Mouse (Mus musculus): Measurements from ENCODE around the gene Plk1.

DNA sequence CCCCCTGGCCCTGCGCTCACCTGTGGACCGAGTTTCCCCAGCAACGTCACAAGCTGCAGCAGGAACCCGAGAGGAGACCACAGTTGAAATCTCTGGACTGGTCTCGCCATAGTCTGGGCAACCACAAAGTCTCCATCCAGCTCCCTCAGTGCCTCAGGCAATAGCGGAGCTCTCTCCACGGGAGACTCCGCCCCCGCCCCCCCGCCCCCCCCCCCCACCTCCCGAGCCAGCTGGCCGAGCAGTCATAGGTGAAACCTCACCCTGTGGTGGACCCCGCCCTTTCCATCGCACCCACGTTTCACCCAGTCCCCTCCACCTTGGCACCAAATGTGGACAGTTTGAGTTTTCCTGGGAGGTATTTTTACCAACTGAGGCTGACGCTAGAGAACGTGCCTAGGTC is 26.8 kb downstream of the Plk1 start, which contains the start of gene Ern2:
- no peak for TF ChIP-seq CTCF (IDR thresholded peaks at IDR 0.05; ENCODE audit: borderline replicate concordance, control insufficient read depth, extremely low read depth, insufficient read depth, low read length, poor library complexity)
- no peak for TF ChIP-seq POLR2A (IDR thresholded peaks at IDR 0.05; ENCODE audit: control insufficient read depth, extremely low read depth, insufficient read depth, low read length, poor library complexity)
